Mouse (Mus musculus): Measurements from ENCODE around the gene St3gal5.

St3gal5 gene

DNA sequence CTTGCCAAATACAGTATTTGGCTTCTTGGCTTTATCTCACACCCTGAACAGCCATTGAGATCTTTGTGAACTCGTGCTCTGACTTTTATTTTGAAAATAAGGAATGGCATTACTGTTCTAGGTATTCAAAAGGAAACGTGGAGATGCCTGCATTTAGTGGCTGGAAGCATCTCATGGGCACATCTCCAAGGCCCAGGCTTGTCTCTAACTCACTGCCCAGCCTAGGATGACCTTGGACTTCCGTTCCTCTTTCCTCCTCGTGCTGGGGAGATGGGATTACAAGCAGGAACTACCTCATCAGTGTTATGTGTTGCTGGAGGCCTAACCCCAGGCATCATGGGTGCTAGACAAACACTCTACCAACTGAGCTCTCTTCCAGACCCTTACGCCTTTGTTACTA, 105.9 kb downstream of the St3gal5 start:
- no peak for DNase-seq (ENCODE audit: low spot score in 2 of 2)

Data from right cerebral cortex, postnatal 10 days (tissue).